Comparison of ENCODE assay signal across 8 mouse cellular contexts in genomic region chr5:102844731-102845598, GRCm38 (mm10).
DNase-seq lines count a peak whose midpoint lies in the region; TF ChIP-seq lines count a peak whose summit lies in the region.

No protein-coding gene starts in this region.

- peak overlapping the region; percentile 59 for H3K4me3 ChIP-seq in hindbrain, embryonic 10.5 days
- H3K4me3 ChIP-seq in lung, adult 2 months (replicated peaks; ENCODE audit: extremely low read depth, low read depth, low read length), result peak overlapping the region; percentile 55

- TF ChIP-seq CTCF in lung, adult 2 months (IDR thresholded peaks at IDR 0.05; ENCODE audit: insufficient read depth, low read length), result no peak

- no peak for TF ChIP-seq POLR2A in lung, adult 2 months (IDR thresholded peaks at IDR 0.05; ENCODE audit: borderline replicate concordance, extremely low read depth, low read depth, low read length)

- no peaks in the 10 kb centered on the region for H3K9me3 ChIP-seq in hindbrain, embryonic 10.5 days

- H3K36me3 ChIP-seq in hindbrain, embryonic 10.5 days, result no peaks in the 10 kb centered on the region

- peaks cover 36% of the 10 kb centered on the region for H3K4me1 ChIP-seq in hindbrain, embryonic 10.5 days (replicated peaks)
- no peaks in the 10 kb centered on the region for H3K4me1 ChIP-seq in lung, adult 2 months (ENCODE audit: control insufficient read depth, insufficient read depth, low read length)

- WGBS in hindbrain, embryonic 10.5 days, result 1% methylated on average over 21 of the region's 21 CpGs
- 3% methylated on average over 21 of the region's 21 CpGs for WGBS in lung, adult 2 months

- DNase-seq in Muller cell, postnatal 12 days (ENCODE audit: inconsistent ontology term), result peak; percentile 80
- peak; percentile 25 for DNase-seq in cerebellum, adult 9-11 months
- DNase-seq in frontal cortex, postnatal 10 days (ENCODE audit: low spot score in 2 of 2), result peak; percentile 76 to 78
- peak; percentile 71 for DNase-seq in hindbrain, embryonic 10.5 days (ENCODE audit: low spot score)
- peak; percentile 50 for DNase-seq in layer of hippocampus, adult 9-10 months (ENCODE audit: low spot score)
- DNase-seq in lung, adult 2 months, result peak; percentile 62
- peak; percentile 54 for DNase-seq in ovary, postnatal 10 days (ENCODE audit: low spot score)
- DNase-seq in urinary bladder, postnatal 25 days (ENCODE audit: low spot score), result peak; percentile 68

- peak overlapping the region; percentile 85 for H3K27ac ChIP-seq in hindbrain, embryonic 10.5 days

- H3K27me3 ChIP-seq in hindbrain, embryonic 10.5 days (ENCODE audit: insufficient read depth, poor library complexity, severe bottlenecking), result peaks cover 7% of the 10 kb centered on the region; the same call in 1 of the 2 replicates

Comparison
In these comparisons a context has a peak if more than half of its experiments do, and no peak if none do; other contexts are left out.
1. Peak in every context shown above with its lines: DNase-seq, H3K4me3 ChIP-seq and H3K27ac ChIP-seq.
2. DNase-seq: peak in every context shown above with its lines; median percentile 80 in Muller cell, postnatal 12 days; 77 in frontal cortex, postnatal 10 days; 71 in hindbrain, embryonic 10.5 days; 68 in urinary bladder, postnatal 25 days; 62 in lung, adult 2 months; 54 in ovary, postnatal 10 days; 50 in layer of hippocampus, adult 9-10 months; 25 in cerebellum, adult 9-11 months.